Mouse (Mus musculus) olfactory bulb, adult 2 months (tissue): ENCODE measurements around the gene Glipr1.

Experiments used
- CTCF ChIP-seq: fragments of 200-500 bp; IDR thresholded peaks from 2 replicates; pipeline ENCODE4 v1.5.1; 2012; ENCODE audit warnings: low read depth, mild to moderate bottlenecking, low read length, moderate library complexity; ENCODE audit not compliant: insufficient read depth
- POLR2A ChIP-seq: fragments of 200-500 bp; IDR thresholded peaks from 2 replicates; pipeline ENCODE4 v1.6.1; 2012; ENCODE audit warnings: mild to moderate bottlenecking, low read depth, low read length, moderate library complexity; ENCODE audit not compliant: insufficient read depth

DNA sequence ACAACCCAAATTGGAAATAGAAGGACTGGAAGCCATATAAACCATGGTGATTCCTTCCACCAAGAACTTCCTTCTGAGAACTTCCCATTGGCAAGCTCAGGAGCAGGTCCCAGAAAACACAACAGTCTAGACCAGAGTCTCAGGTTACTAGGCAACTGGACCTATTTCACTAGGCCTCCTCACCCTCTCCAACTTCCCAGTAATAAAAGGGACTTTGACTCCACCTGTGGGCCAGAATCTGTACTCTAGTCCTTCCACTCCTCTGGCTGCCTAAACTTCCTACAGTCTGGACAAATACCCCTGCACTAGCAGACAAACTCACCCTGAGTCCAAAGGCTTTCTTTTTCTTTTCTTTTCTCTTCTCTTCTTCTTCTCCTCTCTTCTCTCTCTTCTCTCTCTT, 48.8 kb upstream of the Glipr1 start:
- no peak for TF ChIP-seq CTCF
- TF ChIP-seq POLR2A, result no peak
